Mouse (Mus musculus) C3H10T1/2 (cell line): ENCODE measurements around the gene Gm10471. TPM values are rescaled to one million over a fixed set of nuclear protein-coding genes. Genes with fewer than 3 reads are reported as not detected.

ENCODE experiments used
- polyA plus RNA-seq, 2 experiments: library from polyadenylated mRNA; unstranded; fragments of >200 nt; fragmentation: generic; extraction: Trizol; gene quantifications; one replicate each; pipeline ENCODE4 v1.2.1; 2012; ENCODE audit warnings: missing spikeins in 2 of 2

The Gm10471 gene
- not detected for polyA plus RNA-seq

GRCm38 (mm10) chr5:26089191-26089590, at the start of gene Gm10471:
Gm10471 (minus strand) TSS chr5:26089291.

GRCm38 (mm10) chr5:26121321-26121720, 32.2 kb upstream of the Gm10471 start, which contains the start of gene Gm10220:
Gm10220 (minus strand) TSS chr5:26121421.

GRCm38 (mm10) chr5:26105262-26105661, 16.2 kb upstream of the Gm10471 start, which contains the start of gene 5031410I06Rik:
5031410I06Rik (minus strand) TSS chr5:26105362.

DNA sequence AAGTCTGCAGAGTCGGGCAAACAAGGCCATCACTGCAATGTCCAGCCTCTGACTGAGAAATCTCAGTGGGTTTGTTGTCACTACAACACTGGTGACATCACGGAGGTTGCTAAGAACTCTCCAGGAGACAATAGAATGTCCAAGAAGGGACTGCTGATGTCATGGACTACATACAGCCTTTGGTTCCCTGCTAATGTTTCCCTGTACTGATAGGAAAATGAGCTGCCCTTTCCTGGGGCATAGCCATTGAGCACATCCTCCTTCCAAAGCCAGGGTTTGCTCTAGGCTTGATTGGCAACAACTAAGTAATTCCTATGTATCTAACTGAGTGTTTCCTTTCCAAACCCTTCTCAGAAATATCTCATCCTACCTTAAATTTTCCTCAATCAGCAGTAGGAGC, 30.6 kb downstream of the Gm10471 start, which contains the start of gene Gm7347:
Gm7347 (minus strand) TSS at position 101 of the 400 bp plus-strand sequence.

DNA sequence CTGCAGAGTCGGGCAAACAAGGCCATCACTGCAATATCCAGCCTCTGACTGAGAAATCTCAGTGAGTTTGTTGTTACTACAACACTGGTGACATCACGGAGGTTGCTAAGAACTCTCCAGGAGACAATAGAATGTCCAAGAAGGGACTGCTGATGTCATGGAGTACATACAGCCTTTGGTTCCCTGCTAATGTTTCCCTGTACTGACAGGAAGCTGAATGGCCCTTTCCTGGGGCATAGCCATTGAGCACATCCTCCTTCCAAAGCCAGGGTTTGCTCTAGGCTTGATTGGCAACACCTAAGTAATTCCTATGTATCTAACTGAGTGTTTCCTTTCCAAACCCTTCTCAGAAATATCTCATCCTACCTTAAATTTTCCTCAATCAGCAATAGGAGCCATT, 49.6 kb downstream of the Gm10471 start, which contains the start of gene Speer4a:
Speer4a (minus strand) TSS at position 101 of the 400 bp plus-strand sequence.

Other genes with a start within 250 kb of the Gm10471 start
- not detected for gene Gm21663, start 146.9 kb downstream of the Gm10471 start, polyA plus RNA-seq
- not detected for gene Gm21671, start 134.9 kb downstream of the Gm10471 start, polyA plus RNA-seq
- under 1 TPM; 0.02 to 0.04 TPM for gene Gm21680, start 116.6 kb downstream of the Gm10471 start, polyA plus RNA-seq
- under 1 TPM in 1 of 2 experiments, not detected in 1; 0.02 TPM for gene Gm21698, start 100.6 kb downstream of the Gm10471 start, polyA plus RNA-seq
- not detected for gene Gm1979, start 84.5 kb downstream of the Gm10471 start, polyA plus RNA-seq
- not detected for gene Gm5862, start 66.4 kb downstream of the Gm10471 start, polyA plus RNA-seq
- not detected for gene Speer4a, start 49.7 kb downstream of the Gm10471 start, polyA plus RNA-seq
- not detected for gene Gm7347, start 30.7 kb downstream of the Gm10471 start, polyA plus RNA-seq
- under 1 TPM; 0.04 TPM for gene 5031410I06Rik, start 16.1 kb upstream of the Gm10471 start, polyA plus RNA-seq
- gene Gm10220, start 32.1 kb upstream of the Gm10471 start, polyA plus RNA-seq, result not detected
- gene Gm7361, start 168.4 kb upstream of the Gm10471 start, polyA plus RNA-seq, result under 1 TPM; 0.01 to 0.04 TPM